Mouse (Mus musculus) heart, embryonic 15.5 days (tissue): ENCODE measurements around the gene Gm10972. TPM values are rescaled to one million over a fixed set of nuclear protein-coding genes. Genes with fewer than 3 reads are reported as not detected.
"Not testable (repeated sequence)": the region's sequence is repeated elsewhere in the genome, so short reads cannot be mapped to it uniquely, and the experiment has no call there.

Experiments
- ATAC-seq: fragments of 200-750 bp; cut with Nextera tagmentation; replicated peaks from 2 replicates; pipeline ENCODE4 v1.8.0; 2017; ENCODE audit warnings: low read depth, moderate TSS enrichment; ENCODE audit not compliant: insufficient number of reproducible peaks, insufficient read depth, low FRiP score
- H3K27ac ChIP-seq: fragments of 300-500 bp; sonication (generic); 2 replicates; pipeline ENCODE4 v1.5.1; 2015; ENCODE audit warnings: mild to moderate bottlenecking, inconsistent platforms
- H3K27me3 ChIP-seq: fragments of 300-500 bp; sonication (generic); 2 replicates; pipeline ENCODE4 v1.6.1; 2015; ENCODE audit warnings: inconsistent platforms
- H3K36me3 ChIP-seq: fragments of 300-500 bp; sonication (generic); 2 replicates; pipeline ENCODE4 v1.6.1; 2015; ENCODE audit warnings: mild to moderate bottlenecking, inconsistent platforms
- H3K4me1 ChIP-seq: fragments of 300-500 bp; sonication (generic); replicated peaks from 2 replicates; pipeline ENCODE4 v1.6.1; 2015; ENCODE audit warnings: inconsistent platforms
- H3K4me2 ChIP-seq: fragments of 300-500 bp; sonication (generic); 2 replicates; pipeline ENCODE4 v1.6.1; 2015; ENCODE audit warnings: inconsistent platforms, mild to moderate bottlenecking, moderate library complexity
- H3K4me3 ChIP-seq: fragments of 300-500 bp; sonication (generic); 2 replicates; pipeline ENCODE4 v1.5.1; 2015; ENCODE audit warnings: mild to moderate bottlenecking, inconsistent platforms
- H3K9ac ChIP-seq: fragments of 300-500 bp; sonication (generic); 2 replicates; pipeline ENCODE4 v1.6.1; 2015; ENCODE audit warnings: mild to moderate bottlenecking, inconsistent platforms
- H3K9me3 ChIP-seq: fragments of 300-500 bp; sonication (generic); replicated peaks from 2 replicates; pipeline ENCODE4 v1.6.1; 2016; ENCODE audit warnings: inconsistent platforms
- WGBS: fragments of 180-500 bp; shearing (Covaris S2); methylation state at CpG from one replicate; pipeline ENCODE4 v1.1.7; 2015; ENCODE audit warnings: mixed read lengths; 5-methylcytosine and 5-hydroxymethylcytosine counted together
- polyA plus RNA-seq: library from polyadenylated mRNA; unstranded; fragments of >200 nt; fragmentation: Nextera tagmentation; extraction: Ambion mirVana; gene quantifications from 2 replicates; pipeline ENCODE4 v1.2.1, GENCODE M21; 2015

Gene Gm10972
- polyA plus RNA-seq, 1 experiment from 2014 or later: not detected

DNA sequence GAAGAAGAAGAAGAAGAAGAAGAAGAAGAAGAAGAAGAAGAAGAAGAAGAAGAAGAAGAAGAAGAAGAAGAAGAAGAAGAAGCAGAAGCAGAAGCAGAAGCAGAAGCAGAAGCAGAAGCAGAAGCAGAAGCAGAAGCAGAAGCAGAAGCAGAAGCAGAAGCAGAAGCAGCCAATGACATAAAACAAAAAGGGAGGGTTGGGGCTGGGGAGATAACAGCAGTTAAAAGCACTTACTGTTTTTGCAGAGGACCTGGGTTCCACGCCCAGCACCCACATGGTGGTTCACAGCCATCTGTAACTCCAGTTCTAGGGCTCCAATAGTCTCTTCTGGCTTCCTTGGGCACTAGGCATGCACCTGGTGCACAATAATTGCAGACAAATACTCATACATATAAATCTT lies 46.3 kb downstream of the Gm10972 start:
- H3K36me3 ChIP-seq, H3K9ac ChIP-seq, H3K4me2 ChIP-seq, H3K27ac ChIP-seq, H3K4me3 ChIP-seq, ATAC-seq, H3K27me3 ChIP-seq, H3K4me1 ChIP-seq, H3K9me3 ChIP-seq: not testable (repeated sequence)
- WGBS: 59% methylated on average over 1 of the region's 1 CpGs

DNA sequence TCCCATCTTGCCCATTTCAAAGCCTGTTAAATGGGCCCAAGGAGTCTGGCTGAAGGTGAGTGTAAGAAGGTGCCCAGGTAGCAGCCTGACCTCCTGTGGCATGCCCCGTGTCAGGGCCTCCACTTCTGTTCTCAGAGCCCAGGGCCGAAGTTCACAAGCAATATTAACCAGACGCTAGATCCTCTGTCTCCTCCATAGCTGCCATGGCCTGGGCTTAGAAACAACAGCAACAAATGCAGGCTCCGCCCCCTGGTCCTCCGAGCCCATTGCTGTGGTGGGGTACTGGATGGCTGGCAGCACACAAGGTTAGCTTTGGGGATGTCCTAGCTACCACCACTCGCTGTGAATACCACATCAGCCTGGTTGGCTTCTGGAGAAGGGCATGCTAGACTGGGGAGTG lies 47.2 kb downstream of the Gm10972 start:
- H3K4me3 ChIP-seq: not testable (repeated sequence)

DNA sequence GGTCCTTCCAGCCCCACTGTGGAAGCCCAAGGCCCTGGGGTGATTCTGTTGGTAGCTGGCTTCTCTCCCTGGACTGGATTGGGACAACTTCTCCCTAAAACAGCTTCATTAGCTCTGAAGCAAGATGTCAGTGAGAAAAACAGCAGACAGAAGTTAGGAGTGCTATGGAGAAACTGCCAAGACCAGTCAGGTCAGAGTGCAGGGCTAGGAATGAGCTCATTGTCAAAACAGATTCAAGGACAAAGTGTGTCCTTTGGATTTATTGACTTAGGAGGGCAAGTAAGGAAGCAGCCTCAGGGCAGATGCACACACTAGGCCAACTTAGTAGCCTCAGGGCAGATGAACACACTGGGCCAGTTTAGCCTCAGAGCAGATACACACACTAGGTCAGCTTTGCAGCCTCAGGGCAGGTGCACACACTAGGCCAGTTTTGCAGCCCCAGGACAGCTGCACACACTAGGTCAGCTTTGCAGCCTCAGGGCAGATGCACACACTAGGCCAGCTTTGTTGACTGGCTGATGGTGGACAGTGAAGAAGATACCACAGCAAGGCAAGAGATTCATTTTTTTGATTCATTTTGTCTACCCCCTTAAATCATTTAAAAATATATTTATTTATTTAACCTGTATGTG lies 47.8 kb downstream of the Gm10972 start:
- Histone ChIP-seq H3K4me3 (no peak overlapping the region), H3K9me3 (no peaks in the 10 kb centered on the region), H3K36me3 (no peaks in the 10 kb centered on the region), H3K27me3 (no peaks in the 10 kb centered on the region), H3K4me1 (no peaks in the 10 kb centered on the region), H3K27ac (no peak overlapping the region), H3K4me2 (no peak overlapping the region), H3K9ac (no peak overlapping the region)
- ATAC-seq: no peak

More for the DNA sequence above, 47.2 kb downstream of the Gm10972 start:
- H3K4me2 ChIP-seq, ATAC-seq, H3K9ac ChIP-seq, H3K36me3 ChIP-seq, H3K4me1 ChIP-seq, H3K27me3 ChIP-seq, H3K27ac ChIP-seq, H3K9me3 ChIP-seq: not testable (repeated sequence)
- 60% methylated on average over 6 of the region's 6 CpGs for WGBS

DNA sequence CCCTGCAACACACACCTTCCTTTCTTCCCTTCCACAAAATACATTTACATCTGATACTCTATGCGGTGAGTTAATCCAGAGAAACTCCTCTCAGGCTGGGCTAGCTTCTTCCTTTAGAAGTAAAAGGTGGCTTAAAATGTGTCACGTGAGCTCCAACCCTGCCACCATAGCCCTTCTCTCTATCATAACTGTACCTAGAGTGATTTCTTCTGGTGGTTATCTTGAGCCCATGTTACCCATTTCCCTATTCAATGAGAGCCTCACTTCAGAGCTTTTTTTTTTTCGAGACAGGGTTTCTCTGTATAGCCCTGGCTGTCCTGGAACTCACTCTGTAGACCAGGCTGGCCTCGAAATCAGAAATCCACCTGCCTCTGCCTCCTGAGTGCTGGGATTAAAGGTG lies 48.8 kb downstream of the Gm10972 start:
- not testable (repeated sequence) for H3K36me3 ChIP-seq, H3K27me3 ChIP-seq, H3K9me3 ChIP-seq, H3K9ac ChIP-seq, H3K4me3 ChIP-seq, H3K4me1 ChIP-seq, H3K27ac ChIP-seq, H3K4me2 ChIP-seq, ATAC-seq
- 84% methylated on average over 4 of the region's 4 CpGs for WGBS

Other genes with a start within 250 kb of the Gm10972 start
- gene Lingo4, start 244.6 kb upstream of the Gm10972 start, polyA plus RNA-seq: 0.09 and 0.34 TPM in 2 replicates
- 8.3 and 10.0 TPM in 2 replicates for gene Tdrkh, start 229.8 kb upstream of the Gm10972 start, polyA plus RNA-seq
- gene Mrpl9, start 199.8 kb upstream of the Gm10972 start, polyA plus RNA-seq: 56.1 and 60.8 TPM in 2 replicates
- gene Oaz3, start 199.2 kb upstream of the Gm10972 start, polyA plus RNA-seq: 0.23 and 0.38 TPM in 2 replicates
- 1.0 and 4.5 TPM in 2 replicates for gene Celf3, start 164.8 kb upstream of the Gm10972 start, polyA plus RNA-seq
- gene Riiad1, start 162.8 kb upstream of the Gm10972 start, polyA plus RNA-seq: 4.9 and 6.2 TPM in 2 replicates
- gene Snx27, start 60.4 kb upstream of the Gm10972 start, polyA plus RNA-seq: 30.7 and 32.0 TPM in 2 replicates
- 5.3 and 7.2 TPM in 2 replicates for gene Tuft1, start 15.8 kb downstream of the Gm10972 start, polyA plus RNA-seq
- gene Selenbp2, start 50.4 kb downstream of the Gm10972 start, polyA plus RNA-seq: 3.8 and 4.4 TPM in 2 replicates
- gene Cgn, start 143.4 kb downstream of the Gm10972 start, polyA plus RNA-seq: 1.4 and 4.7 TPM in 2 replicates
- 8.5 and 10.2 TPM in 2 replicates for gene Pogz, start 194.5 kb downstream of the Gm10972 start, polyA plus RNA-seq
- 223 and 265 TPM in 2 replicates for gene Psmb4, start 243.8 kb downstream of the Gm10972 start, polyA plus RNA-seq